Mouse (Mus musculus) heart, postnatal 14 days (tissue): ENCODE data around the gene Yy1. TPM values are rescaled to one million over a fixed set of nuclear protein-coding genes. Genes with fewer than 3 reads are reported as not detected.
"Not testable (repeated sequence)": the region's sequence is repeated elsewhere in the genome, so short reads cannot be mapped to it uniquely, and the experiment has no call there.

ENCODE experiments used
- DNase-seq, 2 experiments: peaks; one replicate each; pipeline ENCODE4 v3.0.0; 2021 to 2022
- intact Hi-C: fragments of 180-260 bp; cut with DNase I; formaldehyde crosslinking; loops from one replicate; pipeline ENCODE4 v1.15.1; 2025
- total RNA-seq, 2 experiments: library from RNA; stranded (reverse); gene quantifications; 2 replicates each; pipeline ENCODE4 v1.2.3; 2021

Yy1 gene
- total RNA-seq, 2 experiments from 2014 or later, result 39.3 to 41.4 TPM

DNA sequence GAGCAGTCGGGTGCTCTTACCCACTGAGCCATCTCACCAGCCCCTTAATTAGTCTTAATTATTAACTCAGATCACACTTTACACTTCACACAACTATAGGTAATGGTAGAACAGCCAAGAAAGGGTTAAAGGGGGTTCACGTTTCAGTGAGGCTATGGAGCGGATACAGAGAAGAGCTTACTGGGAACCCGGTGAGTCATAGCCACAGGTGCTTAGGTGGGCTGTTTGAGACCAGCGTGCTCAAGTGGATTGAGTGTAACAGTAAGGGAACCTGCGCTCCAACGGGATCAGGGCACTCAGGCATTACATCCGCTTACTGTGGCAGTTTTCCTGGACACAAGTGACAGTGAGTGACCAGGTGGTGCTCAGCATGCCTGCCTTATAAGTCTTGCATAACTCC, 30.3 kb downstream of the Yy1 start:
- no peak for DNase-seq
- intact Hi-C loops, result no loop called here

DNA sequence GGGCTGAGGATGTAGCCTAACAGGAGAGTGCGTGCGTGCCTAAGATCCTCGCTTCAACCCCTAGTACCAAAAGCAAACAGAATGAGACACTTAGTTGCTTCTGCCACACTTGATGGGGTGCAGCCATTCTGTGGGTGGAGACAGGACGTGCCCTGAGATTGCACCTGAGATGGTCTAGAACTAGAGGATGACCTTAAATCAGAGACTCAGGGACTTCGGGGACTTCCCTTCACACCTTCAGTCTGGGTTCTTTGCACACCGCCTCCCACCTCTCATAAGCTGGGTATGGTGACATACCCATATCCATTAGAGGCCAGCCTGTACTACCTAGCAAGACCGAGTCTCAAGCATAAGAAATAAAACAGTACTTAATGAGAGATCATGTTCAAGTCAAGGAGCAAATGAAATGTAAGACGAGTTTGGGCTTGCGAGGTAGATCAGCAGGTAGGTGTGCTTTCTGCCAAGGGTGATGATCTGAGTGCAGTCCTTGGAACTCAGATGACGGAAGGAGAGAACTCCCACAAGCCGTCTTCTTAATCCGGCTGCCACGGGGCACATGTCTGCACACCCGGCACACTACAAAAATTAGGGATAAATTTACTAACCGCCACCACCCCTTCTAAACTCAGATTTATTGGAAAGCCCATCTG, 31.6 kb downstream of the Yy1 start:
- intact Hi-C loops, result no loop called here
- no peak for DNase-seq

DNA sequence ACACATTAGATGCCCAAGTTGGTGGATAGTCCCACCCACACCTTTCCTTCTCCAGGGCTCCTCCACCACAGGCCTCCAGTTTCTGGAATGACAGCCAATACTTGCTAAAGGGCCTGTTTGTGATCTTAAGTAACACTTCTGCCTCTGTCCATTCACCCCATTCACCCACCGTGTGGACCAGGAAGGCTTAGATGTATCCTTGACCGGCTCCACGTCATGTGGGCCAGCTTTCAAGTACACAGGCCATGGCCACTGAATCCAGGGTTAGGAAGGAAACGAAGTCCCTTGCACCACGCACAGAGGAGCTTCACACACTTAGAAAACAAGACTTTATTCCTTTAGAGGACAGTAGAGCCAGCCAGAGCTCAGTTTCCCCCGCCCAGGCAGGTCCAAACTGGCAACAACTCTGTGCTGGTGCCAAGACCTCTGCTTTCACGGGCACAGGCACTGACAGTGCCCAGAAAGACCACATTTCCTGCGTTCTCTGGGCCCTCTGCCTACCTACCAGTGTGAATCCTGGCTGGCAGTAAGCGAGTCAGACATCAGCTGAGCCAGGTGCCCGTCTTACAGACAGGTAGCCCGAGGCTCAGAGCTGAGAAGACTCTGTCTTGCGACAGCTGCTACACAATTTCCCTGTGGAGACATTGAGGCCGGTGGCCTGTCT, 32.9 kb downstream of the Yy1 start:
- intact Hi-C loops, result no loop called here
- DNase-seq, result no peak

GRCm38 (mm10) chr12:108826282-108826957, 33.6 kb downstream of the Yy1 start:
- intact Hi-C loops, result no loop called here
- no peak for DNase-seq

- no peak for DNase-seq
- intact Hi-C loops, result no loop called here
Measured at GRCm38 (mm10) chr12:108826958-108827535, 34.3 kb downstream of the Yy1 start.

DNA sequence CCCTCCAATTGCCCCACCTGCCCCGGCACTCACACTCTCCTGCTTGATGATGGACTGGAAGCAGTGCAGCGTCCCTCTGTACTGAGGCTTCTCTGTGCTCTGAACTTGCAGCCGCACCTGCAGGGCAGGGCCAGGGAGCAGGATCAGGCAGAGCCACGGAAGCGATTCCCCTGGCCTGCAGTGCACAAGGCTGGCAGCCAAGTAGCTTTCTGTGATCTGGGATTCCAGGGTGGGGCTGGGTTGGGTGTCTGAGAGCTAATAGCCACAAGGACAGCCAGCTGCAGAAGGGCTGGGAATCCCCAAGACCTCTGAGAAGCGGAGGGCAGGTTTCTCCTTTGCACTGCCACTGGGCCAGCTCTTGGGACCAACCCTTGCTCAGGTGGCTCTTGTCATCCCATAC, 34.9 kb downstream of the Yy1 start:
- DNase-seq, result no peak
- intact Hi-C loops, result loop anchor here (2.0 kb wide), 1 partner anchor 13 kb away; no protein-coding TSS in a partner anchor

- DNase-seq, result no peak
- intact Hi-C loops, result loop anchor here (2.0 kb wide), 1 partner anchor 15 kb away; no protein-coding TSS in a partner anchor
Measured at GRCm38 (mm10) chr12:108829636-108830035, 36.9 kb downstream of the Yy1 start.

DNA sequence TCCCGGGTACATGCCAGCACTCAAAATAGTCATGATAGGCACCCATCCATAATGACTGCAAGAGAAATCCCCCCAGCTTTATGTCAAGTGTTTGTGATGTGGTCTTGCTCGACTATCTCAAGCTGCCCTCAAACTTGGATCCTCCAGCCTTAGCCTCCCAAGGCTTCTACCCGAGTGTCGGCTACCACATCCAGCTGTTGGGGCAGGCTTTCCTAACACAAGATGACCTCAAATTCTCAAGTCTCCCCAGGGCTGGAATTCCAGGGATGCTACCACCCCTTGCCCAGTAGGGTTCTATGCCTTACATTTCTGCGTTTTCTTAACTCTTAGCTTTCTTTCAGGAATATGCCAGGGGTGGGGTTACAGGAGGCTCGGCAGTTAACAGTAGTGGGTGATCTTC, 37.6 kb downstream of the Yy1 start:
- intact Hi-C loops, result no loop called here
- no peak for DNase-seq

DNA sequence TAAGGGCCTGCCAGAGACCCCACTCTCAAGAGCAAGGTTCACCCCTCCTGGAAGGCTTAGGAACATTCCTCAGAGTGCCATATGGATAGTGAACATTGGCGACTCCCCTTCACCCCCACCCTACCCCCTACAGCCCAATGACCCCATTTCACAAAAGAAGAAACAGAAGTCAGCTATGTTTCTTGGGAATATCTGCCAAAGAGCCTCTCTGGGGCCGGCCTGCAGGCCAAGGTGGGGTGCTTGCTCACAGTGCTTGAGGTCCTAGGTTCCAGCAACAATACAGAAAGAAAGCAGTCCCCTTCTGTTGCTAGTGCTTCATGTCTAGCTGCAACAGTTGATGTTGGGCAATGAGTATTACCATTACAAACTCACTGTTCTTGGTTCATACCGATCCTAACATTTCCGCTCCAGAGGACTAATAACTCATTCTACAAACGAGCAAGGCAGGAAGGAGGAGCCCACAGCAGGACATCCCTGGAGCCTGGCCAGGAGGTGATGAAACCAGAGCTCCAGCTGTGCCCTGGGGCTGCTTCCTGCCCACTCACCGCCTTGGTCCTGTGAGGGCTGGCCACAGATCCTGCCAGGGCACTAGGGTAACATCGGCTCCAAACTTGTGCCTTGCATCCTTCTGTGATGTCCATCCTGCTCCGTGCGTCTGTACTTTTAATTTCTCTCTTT, 39.3 kb downstream of the Yy1 start:
- peak; percentile 49 to 52 for DNase-seq
- intact Hi-C loops, result no loop called here

GRCm38 (mm10) chr12:108832851-108833250, 40.1 kb downstream of the Yy1 start:
- peak in 1 of 2 experiments; percentile 36 for DNase-seq
- intact Hi-C loops, result no loop called here

GRCm38 (mm10) chr12:108833408-108833807, 40.6 kb downstream of the Yy1 start:
- no peak for DNase-seq

DNA sequence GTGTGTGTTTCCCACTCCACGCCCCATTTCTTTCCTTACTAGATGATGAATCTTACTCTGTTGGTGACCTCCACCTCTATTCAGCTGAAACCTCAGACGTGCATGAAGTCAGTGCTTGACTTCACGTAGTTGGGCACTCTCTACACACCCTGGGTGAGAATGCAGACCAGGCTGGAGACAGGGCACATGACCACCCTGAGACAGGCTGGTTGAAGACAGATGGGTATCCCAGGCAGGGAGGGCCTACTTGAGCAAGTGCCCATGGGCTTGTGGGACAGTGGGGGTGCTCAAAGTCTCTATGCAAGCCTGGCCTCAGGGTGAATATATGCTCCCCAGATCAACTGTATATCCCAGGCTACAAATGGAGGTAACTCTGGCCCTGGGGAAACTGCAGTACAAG, 41.6 kb downstream of the Yy1 start:
- intact Hi-C loops, result no loop called here
- DNase-seq, result no peak

More at GRCm38 (mm10) chr12:108833408-108833807, 40.6 kb downstream of the Yy1 start:
- intact Hi-C loops, result no loop called here

DNA sequence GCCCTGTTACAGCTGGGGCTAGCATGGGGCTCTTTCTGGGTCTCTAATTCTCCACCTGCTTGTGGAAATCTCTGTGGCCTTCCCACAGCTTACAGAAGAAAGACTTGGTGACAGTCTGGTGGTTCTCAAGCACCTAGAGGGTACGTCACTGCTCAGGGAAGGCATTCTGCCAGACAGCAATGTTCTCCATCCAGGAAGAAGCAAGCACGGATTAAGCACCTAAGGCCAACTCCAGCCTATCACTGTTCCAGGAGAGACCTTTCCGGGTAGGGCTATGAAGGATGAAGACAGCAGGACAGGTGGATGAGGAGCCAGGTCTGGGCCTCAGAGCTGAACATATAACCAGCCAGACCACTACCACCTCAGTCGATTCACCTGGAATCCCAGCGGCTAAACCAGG, 42.0 kb downstream of the Yy1 start:
- intact Hi-C loops, result no loop called here

DNA sequence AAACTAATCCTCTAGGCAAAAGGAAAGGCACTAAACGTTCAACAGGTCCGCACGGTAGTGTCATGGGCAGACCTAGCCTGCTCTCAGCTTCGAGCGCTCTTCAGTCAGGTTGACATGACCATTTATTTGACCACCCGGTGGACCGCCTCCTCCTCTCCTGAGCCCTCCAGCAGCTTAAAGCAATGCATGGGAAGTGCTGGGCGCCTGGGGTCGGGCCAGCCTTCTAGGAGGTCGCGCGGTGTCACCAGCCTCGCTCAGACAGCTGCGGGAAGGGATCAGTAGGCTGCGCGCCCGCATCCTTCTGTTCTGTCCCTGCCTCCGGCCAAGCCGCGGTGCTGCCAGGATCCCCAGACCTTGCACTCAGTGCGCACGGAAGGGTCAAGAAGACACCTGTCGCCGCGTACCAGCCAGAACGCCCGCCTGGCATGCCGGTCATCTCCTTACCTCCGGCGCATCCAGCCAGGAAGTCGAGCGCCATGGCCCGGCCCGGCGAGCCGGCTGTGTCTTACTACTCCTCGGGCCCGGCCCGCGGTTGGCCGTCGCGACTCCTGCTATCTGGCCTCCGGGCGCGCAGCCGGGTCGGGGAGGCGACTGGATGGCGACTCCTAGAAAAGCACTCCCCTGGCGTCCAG, 42.6 kb downstream of the Yy1 start:
- DNase-seq, result no peak
- intact Hi-C loops, result no loop called here

More for the DNA sequence above, 42.0 kb downstream of the Yy1 start:
- DNase-seq, result no peak

DNA sequence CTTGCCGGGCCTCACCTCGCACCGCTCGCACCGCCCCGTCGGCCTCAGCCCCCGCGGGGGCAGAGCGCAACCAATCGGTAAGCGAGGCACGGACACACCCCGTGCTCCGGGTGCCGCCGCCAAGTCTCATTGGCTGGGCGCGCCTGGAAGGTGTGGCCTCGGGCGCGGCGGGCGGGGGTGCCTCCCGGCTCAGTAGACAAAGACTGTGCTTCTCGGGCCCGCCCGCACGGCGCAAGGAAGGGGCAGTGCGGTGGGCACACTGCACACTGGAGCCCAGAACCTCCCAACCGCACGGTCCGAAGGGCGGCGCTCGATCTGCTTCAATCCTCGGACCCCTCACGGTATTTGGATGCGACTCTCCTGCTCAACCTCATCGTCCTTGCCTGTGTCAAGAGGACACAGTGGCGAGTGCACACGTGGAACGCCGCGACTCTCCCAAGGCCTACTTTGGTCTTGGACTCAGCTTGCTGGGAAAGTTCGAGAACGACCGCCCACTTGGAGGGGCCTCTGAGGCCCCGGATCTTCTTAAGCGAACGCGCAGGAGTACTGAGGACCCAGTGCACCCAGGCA, 43.2 kb downstream of the Yy1 start, which contains the start of the genes Slc25a29 and Slc25a47:
TSS of gene Slc25a29 (minus strand) at position 44 of the 570 bp plus-strand sequence.
TSS of gene Slc25a47 (plus strand) at position 207 of the 570 bp plus-strand sequence.
- intact Hi-C loops, result loop anchor here (2.0 kb wide), 1 partner anchor 41 kb away; no protein-coding TSS in a partner anchor
- peak; percentile 98 for DNase-seq

DNA sequence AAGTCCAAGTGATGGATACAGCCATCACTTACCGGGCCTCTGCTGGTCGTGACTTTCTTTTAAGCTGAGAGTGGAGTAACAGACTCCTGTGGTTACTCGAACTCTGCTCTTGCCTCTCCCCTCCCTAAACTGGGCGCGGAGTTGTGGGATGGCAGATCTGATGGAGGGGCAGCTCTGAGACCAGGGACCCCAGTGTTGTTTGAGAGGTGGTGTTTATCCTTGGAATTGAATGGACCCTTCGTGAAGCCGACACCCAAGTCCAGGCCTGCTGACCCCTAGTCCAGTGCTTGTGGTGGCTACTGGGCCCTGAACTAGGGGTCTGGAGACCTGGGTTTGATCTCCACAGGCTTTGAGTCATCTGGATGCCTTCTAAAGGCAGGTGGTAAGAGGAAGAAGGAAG, 43.9 kb downstream of the Yy1 start:
- DNase-seq, result no peak
- intact Hi-C loops, result loop anchor here (2.0 kb wide), 1 partner anchor 42 kb away; no protein-coding TSS in a partner anchor

- intact Hi-C loops, result no loop called here
Measured at GRCm38 (mm10) chr12:108841181-108841580, 48.4 kb downstream of the Yy1 start.

DNA sequence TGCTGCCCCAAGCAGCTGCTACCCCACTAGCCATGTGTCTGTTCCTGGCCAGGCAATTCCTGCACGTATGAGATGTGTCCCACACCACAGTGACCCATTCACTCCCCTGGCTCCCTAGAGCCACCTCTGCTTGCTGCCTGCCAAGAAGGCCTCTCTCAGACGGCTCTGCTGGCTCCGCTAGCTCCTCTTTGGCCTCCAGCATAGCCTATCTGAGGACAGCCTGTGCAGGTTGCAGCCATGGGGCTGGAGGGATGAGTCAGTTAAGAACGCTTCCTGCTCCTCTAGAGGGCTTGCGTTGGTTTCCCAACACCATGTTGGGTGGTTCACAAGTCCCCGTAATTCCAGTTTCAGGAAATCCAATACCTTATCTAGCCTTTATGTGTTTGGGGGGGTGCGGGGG, 49.9 kb downstream of the Yy1 start:
- no peak for DNase-seq
- intact Hi-C loops, result no loop called here

More at GRCm38 (mm10) chr12:108841181-108841580, 48.4 kb downstream of the Yy1 start:
- no peak for DNase-seq

DNA sequence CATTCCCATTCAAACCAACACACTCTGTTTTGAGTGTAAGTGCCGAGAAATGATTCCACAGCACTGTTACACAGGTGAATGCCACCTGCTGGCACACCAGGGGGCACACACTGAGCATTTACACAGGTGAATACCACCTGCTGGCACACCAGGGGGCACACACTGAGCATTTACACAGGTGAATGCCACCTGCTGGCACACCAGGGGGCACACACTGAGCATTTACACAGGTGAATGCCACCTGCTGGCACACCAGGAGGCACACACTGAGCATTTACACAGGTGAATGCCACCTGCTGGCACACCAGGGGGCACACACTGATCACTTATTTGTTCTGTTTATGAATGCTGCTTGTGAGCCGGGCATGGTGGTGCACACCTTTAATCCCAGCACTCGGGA, 55.3 kb downstream of the Yy1 start:
- intact Hi-C loops, DNase-seq: not testable (repeated sequence)
